ENCODE assay signal across 10 mouse cellular contexts in genomic region chr9:76138378-76139109, GRCm38 (mm10).
DNase-seq lines count a peak whose midpoint lies in the region; ATAC-seq and TF ChIP-seq lines count a peak whose summit lies in the region.
"Had no signal": no experiment of that assay in that cellular context is flagged by ENCODE, and none has a peak within 500 bp of the region (broad histone marks: within the 10 kb centered on the region; RNA-seq: fewer than 3 reads in every experiment).

No protein-coding gene starts in this region.

- peaks cover 3% of the 10 kb centered on the region in 2 experiments; a peak in 2 of 4 replicates for H3K4me1 ChIP-seq in heart, embryonic 14.5 days (ENCODE audit: control insufficient read depth in 2 of 2, insufficient read depth in 2 of 2, low read length in 2 of 2)
- peaks cover 4% of the 10 kb centered on the region; the same call in 1 of the 2 replicates for H3K4me1 ChIP-seq in midbrain, embryonic 12.5 days
- H3K4me1 ChIP-seq in midbrain, embryonic 10.5 days, result no peaks in the 10 kb centered on the region
- no peaks in the 10 kb centered on the region for H3K4me1 ChIP-seq in neural tube, embryonic 13.5 days (replicated peaks)
- H3K4me1 ChIP-seq in cerebellum, adult 2 months (ENCODE audit: control insufficient read depth, insufficient read depth, low read length), result no peaks in the 10 kb centered on the region
- H3K4me1 ChIP-seq: stomach, embryonic 15.5 days had no signal

- H3K27ac ChIP-seq in heart, embryonic 14.5 days (replicated peaks in 1 of 2; ENCODE audit: control insufficient read depth in 1 of 2, insufficient read depth in 1 of 2, low read depth in 2 of 2, low read length in 2 of 2), result peak overlapping the region in 1 of 2 experiments; percentile 24; a peak in 2 of 4 replicates
- H3K27ac ChIP-seq in midbrain, embryonic 12.5 days (replicated peaks), result no peak overlapping the region
- H3K27ac ChIP-seq in midbrain, embryonic 10.5 days (replicated peaks), result no peak overlapping the region
- no peak overlapping the region for H3K27ac ChIP-seq in neural tube, embryonic 13.5 days (replicated peaks)
- H3K27ac ChIP-seq in cerebellum, adult 2 months (ENCODE audit: insufficient read depth, low read length), result no peak overlapping the region
- H3K27ac ChIP-seq: gastrocnemius, adult 2 months; stomach, embryonic 15.5 days had no signal

- WGBS in heart, embryonic 14.5 days, result 65% methylated on average over 3 of the region's 3 CpGs
- 74% methylated on average over 3 of the region's 3 CpGs for WGBS in midbrain, embryonic 12.5 days
- 88% methylated on average over 3 of the region's 3 CpGs for WGBS in midbrain, embryonic 10.5 days
- 69% methylated on average over 3 of the region's 3 CpGs for WGBS in neural tube, embryonic 13.5 days
- WGBS in cerebellum, adult 2 months, result 74% methylated on average over 3 of the region's 3 CpGs

- peak; percentile 39; the same call in 1 of the 2 replicates for ATAC-seq in heart, embryonic 14.5 days (ENCODE audit: insufficient number of reproducible peaks, insufficient read depth, low FRiP score, low read depth)
- peak; percentile 58; the same call in 1 of the 2 replicates for ATAC-seq in midbrain, embryonic 12.5 days (ENCODE audit: low FRiP score, low read depth)
- peak; percentile 59; the same call in 1 of the 2 replicates for ATAC-seq in neural tube, embryonic 13.5 days (ENCODE audit: low read depth)

- H3K27me3 ChIP-seq in heart, embryonic 14.5 days (ENCODE audit: control insufficient read depth, insufficient read depth, low read length), result no peaks in the 10 kb centered on the region
- 0 out of 2 replicates have a peak, but pooled peaks cover 4% of the 10 kb centered on the region for H3K27me3 ChIP-seq in midbrain, embryonic 12.5 days
- peaks cover 39% of the 10 kb centered on the region for H3K27me3 ChIP-seq in midbrain, embryonic 10.5 days (ENCODE audit: low read depth, poor library complexity, severe bottlenecking)
- H3K27me3 ChIP-seq in neural tube, embryonic 13.5 days, result no peaks in the 10 kb centered on the region
- H3K27me3 ChIP-seq in cerebellum, adult 2 months (ENCODE audit: control insufficient read depth, insufficient read depth, low read length), result no peaks in the 10 kb centered on the region
- H3K27me3 ChIP-seq: stomach, embryonic 15.5 days had no signal

- no peak for DNase-seq in heart, adult 8-10 months (ENCODE audit: low spot score)
- DNase-seq in midbrain, embryonic 10.5 days (ENCODE audit: low spot score), result no peak
- DNase-seq in brain, embryonic 14.5 days (ENCODE audit: low read depth), result peak; percentile 90
- DNase-seq in embryo, embryonic 9.5 days (ENCODE audit: extremely low spot score), result no peak
- DNase-seq in cerebellum, adult 2 months, result no peak
- DNase-seq: gastrocnemius, adult 2 months had no signal

- no peak for TF ChIP-seq POLR2A in brain, embryonic 14.5 days (IDR thresholded peaks at IDR 0.05; ENCODE audit: borderline replicate concordance, extremely low read depth, insufficient read depth, insufficient read length, poor library complexity, severe bottlenecking)
- TF ChIP-seq POLR2A in cerebellum, adult 2 months (IDR thresholded peaks at IDR 0.05; ENCODE audit: borderline replicate concordance, insufficient read depth, low read length), result no peak

- no peak for TF ChIP-seq CTCF in brain, embryonic 14.5 days (IDR thresholded peaks at IDR 0.05; ENCODE audit: borderline replicate concordance, extremely low read depth, insufficient read depth, insufficient read length)
- TF ChIP-seq CTCF in cerebellum, adult 2 months (IDR thresholded peaks at IDR 0.05; ENCODE audit: borderline replicate concordance, insufficient read depth, low read depth, low read length), result no peak

- no peaks in the 10 kb centered on the region for H3K9me3 ChIP-seq in heart, embryonic 14.5 days (ENCODE audit: control insufficient read depth, low read length)
- H3K9me3 ChIP-seq in midbrain, embryonic 12.5 days, result no peaks in the 10 kb centered on the region
- no peaks in the 10 kb centered on the region for H3K9me3 ChIP-seq in midbrain, embryonic 10.5 days (replicated peaks)
- no peaks in the 10 kb centered on the region for H3K9me3 ChIP-seq in neural tube, embryonic 13.5 days
- H3K9me3 ChIP-seq: stomach, embryonic 15.5 days had no signal

- H3K4me2 ChIP-seq in heart, embryonic 14.5 days (ENCODE audit: low read length), result no peak overlapping the region
- no peak overlapping the region for H3K4me2 ChIP-seq in midbrain, embryonic 12.5 days (replicated peaks)
- no peak overlapping the region for H3K4me2 ChIP-seq in neural tube, embryonic 13.5 days
- H3K4me2 ChIP-seq: stomach, embryonic 15.5 days had no signal

- H3K9ac ChIP-seq in heart, embryonic 14.5 days (ENCODE audit: low read length), result no peak overlapping the region
- no peak overlapping the region for H3K9ac ChIP-seq in midbrain, embryonic 12.5 days (replicated peaks)
- no peak overlapping the region for H3K9ac ChIP-seq in neural tube, embryonic 13.5 days
- H3K9ac ChIP-seq: stomach, embryonic 15.5 days had no signal

- no peak overlapping the region for H3K4me3 ChIP-seq in heart, embryonic 14.5 days (ENCODE audit: control insufficient read depth in 1 of 2, insufficient read depth in 1 of 2, low read depth in 1 of 2, low read length in 2 of 2)
- no peak overlapping the region for H3K4me3 ChIP-seq in midbrain, embryonic 12.5 days
- H3K4me3 ChIP-seq in midbrain, embryonic 10.5 days, result no peak overlapping the region
- H3K4me3 ChIP-seq in neural tube, embryonic 13.5 days, result no peak overlapping the region
- H3K4me3 ChIP-seq in cerebellum, adult 2 months (replicated peaks; ENCODE audit: insufficient read depth, low read depth, low read length), result no peak overlapping the region
- H3K4me3 ChIP-seq: gastrocnemius, adult 2 months; stomach, embryonic 15.5 days had no signal

- no peaks in the 10 kb centered on the region for H3K36me3 ChIP-seq in heart, embryonic 14.5 days (ENCODE audit: control insufficient read depth, insufficient read depth, low read length)
- no peaks in the 10 kb centered on the region for H3K36me3 ChIP-seq in midbrain, embryonic 12.5 days
- no peaks in the 10 kb centered on the region for H3K36me3 ChIP-seq in midbrain, embryonic 10.5 days
- H3K36me3 ChIP-seq in neural tube, embryonic 13.5 days, result no peaks in the 10 kb centered on the region
- H3K36me3 ChIP-seq: stomach, embryonic 15.5 days had no signal
